Mouse (Mus musculus): ENCODE measurements at regions not wholly inside any gene's neighbourhood (a gene's known extent, or its start where the extent isn't known, plus 50 kb on each side); places are given as distances from the start of the nearest gene placed in this dataset.
A peak's percentile ranks its signal among the peaks of the same experiment; 100 is the strongest.

DNA sequence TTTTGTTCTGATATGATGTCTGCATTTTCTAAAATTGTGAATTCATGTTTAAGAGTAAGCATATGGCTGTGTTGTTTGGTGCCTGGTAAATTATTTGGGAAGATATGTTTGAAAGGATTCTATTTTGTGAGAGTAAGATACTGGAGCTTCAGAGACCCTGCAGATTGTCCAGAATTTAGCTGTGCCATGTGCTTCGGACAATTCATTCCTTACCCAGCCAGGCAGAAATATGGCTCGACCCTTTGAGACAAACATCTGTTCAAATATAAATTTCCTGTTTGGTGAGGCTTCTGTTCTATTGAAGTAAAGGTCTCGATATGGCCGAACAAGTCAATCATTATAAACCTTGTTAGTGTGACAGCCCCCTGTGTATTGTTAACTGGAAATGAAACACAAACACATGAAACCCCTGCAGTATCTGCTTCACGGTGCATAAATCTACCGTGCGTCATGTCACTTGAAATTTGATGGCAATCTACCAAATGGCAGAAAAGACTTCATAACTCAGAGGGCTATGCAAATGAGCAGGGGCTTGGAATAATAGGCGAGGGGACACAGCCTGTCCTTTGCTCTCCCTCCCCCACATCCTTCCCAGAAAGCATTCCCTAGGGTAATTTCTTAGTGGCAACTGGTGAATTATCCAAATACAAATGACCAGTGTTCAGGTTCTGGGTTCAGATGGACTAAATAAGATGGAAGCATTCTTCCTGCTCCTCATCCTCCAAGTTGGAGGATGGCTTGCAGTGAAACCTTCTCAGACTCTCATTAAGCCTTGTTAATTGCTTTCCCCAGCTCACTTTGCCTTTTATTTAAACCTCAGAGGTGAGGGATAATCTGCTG is 61.8 kb downstream of the Adcyap1 start:
- no peak for TF ChIP-seq CTCF (IDR thresholded peaks at IDR 0.05; ENCODE audit: borderline replicate concordance, extremely low read depth, insufficient read depth, insufficient read length)
- TF ChIP-seq POLR2A (IDR thresholded peaks at IDR 0.05; ENCODE audit: borderline replicate concordance, extremely low read depth, insufficient read depth, insufficient read length, poor library complexity, severe bottlenecking): no peak
- DNase-seq (ENCODE audit: low read depth): peak; percentile 91

DNA sequence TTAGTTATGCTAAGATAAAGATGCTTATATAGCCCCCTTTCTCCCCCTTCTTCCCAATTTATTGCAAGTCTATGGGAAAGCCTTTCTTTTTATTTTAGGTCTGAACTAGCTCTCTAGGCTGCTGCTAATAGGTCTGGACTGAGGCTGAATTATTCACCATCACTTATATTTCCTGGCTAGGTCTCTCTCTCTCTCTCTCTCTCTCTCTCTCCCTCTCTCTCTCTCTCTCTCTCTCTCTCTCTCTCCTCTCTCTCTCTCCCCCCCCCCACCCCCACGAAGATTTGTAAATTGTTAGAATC is 62.3 kb downstream of the Adcyap1 start:
- TF ChIP-seq CTCF (IDR thresholded peaks at IDR 0.05; ENCODE audit: borderline replicate concordance, extremely low read depth, insufficient read depth, insufficient read length) (no peak), POLR2A (IDR thresholded peaks at IDR 0.05; ENCODE audit: borderline replicate concordance, extremely low read depth, insufficient read depth, insufficient read length, poor library complexity, severe bottlenecking) (no peak)
- no peak for DNase-seq (ENCODE audit: low read depth)

DNA sequence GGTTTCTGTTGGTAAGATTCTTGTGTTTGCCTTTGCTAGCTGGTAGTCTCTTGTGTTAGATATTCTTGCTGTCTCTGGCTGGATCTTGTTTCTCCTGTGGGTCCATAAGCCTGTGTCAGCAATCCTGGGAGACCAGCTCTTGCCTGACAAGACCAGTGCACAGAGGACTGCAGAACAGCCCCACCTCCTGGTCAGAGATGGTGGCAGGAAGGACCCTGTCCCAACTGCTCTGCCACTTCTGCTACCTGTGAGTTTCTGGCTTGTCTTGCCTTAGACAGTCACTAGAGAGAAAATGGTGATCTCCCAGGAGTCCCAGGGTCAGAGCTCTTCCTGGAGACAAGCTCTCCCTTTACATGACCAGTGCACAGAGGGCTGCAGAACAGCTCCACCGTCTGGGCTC is 107.3 kb downstream of the Adcyap1 start:
- DNase-seq (ENCODE audit: low read depth): no peak
- TF ChIP-seq POLR2A (IDR thresholded peaks at IDR 0.05; ENCODE audit: borderline replicate concordance, extremely low read depth, insufficient read depth, insufficient read length, poor library complexity, severe bottlenecking) (no peak), CTCF (IDR thresholded peaks at IDR 0.05; ENCODE audit: borderline replicate concordance, extremely low read depth, insufficient read depth, insufficient read length) (0 out of 2 replicates have a peak, but pooled peaks have one; percentile 9)

- TF ChIP-seq POLR2A (IDR thresholded peaks at IDR 0.05; ENCODE audit: borderline replicate concordance, extremely low read depth, insufficient read depth, insufficient read length, poor library complexity, severe bottlenecking) (no peak), CTCF (IDR thresholded peaks at IDR 0.05; ENCODE audit: borderline replicate concordance, extremely low read depth, insufficient read depth, insufficient read length) (no peak)
- peak; percentile 46 for DNase-seq (ENCODE audit: low read depth)
These were observed 113.3 kb downstream of the Adcyap1 start for GRCm38 (mm10) chr17:93312139-93312538.

DNA sequence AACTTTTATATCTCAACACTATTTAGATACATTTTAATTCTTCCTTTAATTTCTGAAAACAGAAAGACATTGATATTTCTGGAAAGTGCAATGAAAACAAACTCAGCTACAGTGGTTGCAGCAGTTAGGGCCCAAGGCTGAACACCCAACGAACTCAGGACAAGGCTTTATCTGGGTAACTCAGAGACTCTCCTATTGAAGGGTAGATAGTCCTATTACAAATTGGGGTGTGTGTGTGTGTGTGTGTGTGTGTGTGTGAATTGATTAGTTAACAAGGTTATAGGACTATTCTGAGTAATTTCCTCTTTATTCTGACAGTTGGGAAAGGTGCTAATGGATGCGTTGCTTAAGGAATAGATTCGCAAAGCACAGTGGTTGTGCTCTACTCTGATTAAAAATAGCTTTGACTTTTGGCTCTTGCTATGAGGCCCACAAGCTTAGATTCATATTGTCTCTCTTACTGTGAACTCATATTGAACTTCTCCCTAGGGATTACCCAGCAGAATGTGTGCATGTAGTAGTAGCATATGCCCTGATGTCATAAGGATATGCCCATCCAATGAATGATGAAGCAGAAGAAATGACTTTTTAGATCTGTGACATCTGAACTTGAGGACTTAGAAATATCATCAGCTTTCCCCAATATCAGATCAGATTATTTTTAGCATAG is 114.0 kb downstream of the Adcyap1 start:
- peak; percentile 61 for DNase-seq (ENCODE audit: low read depth)

GRCm38 (mm10) chr17:93313310-93313688 is 114.5 kb downstream of the Adcyap1 start:
- peak; percentile 85 for DNase-seq (ENCODE audit: low read depth)
- TF ChIP-seq POLR2A (IDR thresholded peaks at IDR 0.05; ENCODE audit: borderline replicate concordance, extremely low read depth, insufficient read depth, insufficient read length, poor library complexity, severe bottlenecking) (no peak), CTCF (IDR thresholded peaks at IDR 0.05; ENCODE audit: borderline replicate concordance, extremely low read depth, insufficient read depth, insufficient read length) (no peak)

More for the DNA sequence above, 114.0 kb downstream of the Adcyap1 start:
- TF ChIP-seq POLR2A (IDR thresholded peaks at IDR 0.05; ENCODE audit: borderline replicate concordance, extremely low read depth, insufficient read depth, insufficient read length, poor library complexity, severe bottlenecking) (no peak), CTCF (IDR thresholded peaks at IDR 0.05; ENCODE audit: borderline replicate concordance, extremely low read depth, insufficient read depth, insufficient read length) (no peak)

DNA sequence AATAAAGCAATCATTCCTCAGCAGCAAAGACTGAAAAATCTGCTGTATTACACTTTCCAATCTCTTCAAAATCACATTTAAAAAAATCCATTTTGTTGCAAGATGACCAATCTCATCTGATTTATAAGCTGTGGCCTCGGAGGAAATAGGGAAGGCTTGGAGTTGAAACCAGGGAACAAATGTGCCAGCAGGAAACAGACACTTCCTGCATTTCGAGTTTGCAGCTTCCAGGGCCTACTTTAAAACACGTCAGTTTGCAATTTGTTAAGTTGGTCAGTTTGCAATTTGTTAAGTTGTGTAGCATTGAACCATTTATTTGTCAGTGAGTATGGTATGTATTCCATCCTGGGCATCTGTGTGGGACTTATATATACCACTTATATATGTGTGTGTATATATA is 115.3 kb downstream of the Adcyap1 start:
- no peak for DNase-seq (ENCODE audit: low read depth)
- TF ChIP-seq POLR2A (IDR thresholded peaks at IDR 0.05; ENCODE audit: borderline replicate concordance, extremely low read depth, insufficient read depth, insufficient read length, poor library complexity, severe bottlenecking): no peak
- TF ChIP-seq CTCF (IDR thresholded peaks at IDR 0.05; ENCODE audit: borderline replicate concordance, extremely low read depth, insufficient read depth, insufficient read length): no peak

DNA sequence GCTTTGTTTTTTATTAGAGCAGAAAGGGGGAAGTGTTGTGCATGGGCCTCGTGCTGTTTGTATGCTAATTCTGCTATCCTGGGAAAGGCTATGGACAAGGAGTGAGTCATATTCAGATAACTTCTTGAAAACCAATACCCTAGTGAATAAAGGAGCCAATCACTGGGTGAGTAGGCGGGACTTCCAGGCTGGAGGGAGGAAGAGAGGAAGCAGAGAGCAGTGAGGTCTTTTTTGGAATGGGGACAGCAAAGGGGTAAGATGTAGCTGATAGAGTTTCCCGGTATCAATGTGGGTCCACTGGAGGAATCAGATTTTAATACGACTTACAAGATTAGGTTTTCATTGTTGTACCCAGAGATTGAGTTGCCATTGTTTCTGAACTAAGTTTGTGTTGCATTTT is 122.7 kb downstream of the Adcyap1 start:
- no peak for TF ChIP-seq POLR2A (IDR thresholded peaks at IDR 0.05; ENCODE audit: borderline replicate concordance, extremely low read depth, insufficient read depth, insufficient read length, poor library complexity, severe bottlenecking)
- TF ChIP-seq CTCF (IDR thresholded peaks at IDR 0.05; ENCODE audit: borderline replicate concordance, extremely low read depth, insufficient read depth, insufficient read length): no peak
- DNase-seq (ENCODE audit: low read depth): no peak

DNA sequence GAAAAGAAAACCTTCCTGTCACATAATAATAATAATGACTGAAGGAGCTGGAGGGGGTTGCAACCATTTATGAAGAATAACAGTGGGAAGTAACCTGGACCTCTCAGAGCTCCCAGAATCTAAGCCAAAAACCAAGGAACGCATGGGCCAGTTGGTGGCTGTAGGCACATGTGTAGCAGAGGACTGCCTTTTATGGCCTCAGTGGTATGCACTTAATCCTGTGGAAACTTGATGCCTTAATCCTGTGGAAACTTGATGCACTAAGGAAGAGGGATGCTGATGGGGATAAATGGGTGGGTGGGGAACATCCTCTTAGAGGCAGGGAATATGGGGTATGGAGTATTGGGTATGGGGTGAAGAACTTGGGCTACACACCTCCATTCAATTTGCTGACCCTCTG is 138.8 kb downstream of the Adcyap1 start:
- DNase-seq (ENCODE audit: low read depth): no peak
- TF ChIP-seq CTCF (IDR thresholded peaks at IDR 0.05; ENCODE audit: borderline replicate concordance, extremely low read depth, insufficient read depth, insufficient read length) (no peak), POLR2A (IDR thresholded peaks at IDR 0.05; ENCODE audit: borderline replicate concordance, extremely low read depth, insufficient read depth, insufficient read length, poor library complexity, severe bottlenecking) (no peak)

DNA sequence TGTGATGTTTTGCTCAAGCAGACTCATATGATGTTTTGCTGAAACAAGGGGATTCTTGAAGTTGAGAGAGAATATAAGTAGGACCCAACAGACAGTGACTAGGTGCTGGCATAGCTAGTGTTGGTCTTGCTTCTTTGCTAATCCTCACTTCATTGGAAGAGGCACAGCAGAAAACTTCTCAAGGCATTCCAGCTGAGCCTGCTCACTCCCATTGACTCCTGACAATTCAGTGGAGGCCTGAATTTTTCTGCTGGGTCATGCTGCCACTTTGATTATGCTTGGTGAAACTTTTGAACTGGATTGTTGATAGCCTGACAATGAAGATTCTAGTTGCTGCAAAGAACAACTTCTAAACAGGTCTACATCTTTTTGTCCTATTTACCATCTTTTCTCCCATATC is 156.4 kb downstream of the Adcyap1 start:
- TF ChIP-seq POLR2A (IDR thresholded peaks at IDR 0.05; ENCODE audit: borderline replicate concordance, extremely low read depth, insufficient read depth, insufficient read length, poor library complexity, severe bottlenecking): no peak
- TF ChIP-seq CTCF (IDR thresholded peaks at IDR 0.05; ENCODE audit: borderline replicate concordance, extremely low read depth, insufficient read depth, insufficient read length): no peak
- DNase-seq (ENCODE audit: low read depth): no peak

DNA sequence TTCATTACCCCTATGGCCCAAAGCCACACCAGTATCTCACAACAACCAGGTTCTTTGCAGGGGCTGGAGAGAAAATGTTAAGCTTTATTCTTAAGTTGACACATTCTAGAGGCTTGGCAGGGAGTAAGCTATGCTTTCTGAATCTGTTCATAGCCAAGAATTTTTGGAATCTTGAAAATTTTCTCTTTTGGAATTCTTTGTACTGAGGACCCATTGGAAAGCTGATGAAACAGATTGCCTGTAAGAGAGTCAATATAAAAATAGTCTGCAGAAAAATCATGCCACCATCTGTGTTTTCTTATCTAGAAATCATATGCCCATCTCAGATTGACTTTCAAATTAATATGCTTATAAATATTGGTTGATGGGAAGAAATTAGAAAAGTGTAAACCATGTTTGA is 164.1 kb downstream of the Adcyap1 start:
- DNase-seq (ENCODE audit: low read depth): peak; percentile 50
- TF ChIP-seq POLR2A (IDR thresholded peaks at IDR 0.05; ENCODE audit: borderline replicate concordance, extremely low read depth, insufficient read depth, insufficient read length, poor library complexity, severe bottlenecking) (no peak), CTCF (IDR thresholded peaks at IDR 0.05; ENCODE audit: borderline replicate concordance, extremely low read depth, insufficient read depth, insufficient read length) (no peak)

Data from brain, embryonic 14.5 days (tissue).